In genomic region chr14:77580937-77581270, GRCm38 (mm10) we compare ENCODE assay signal across 10 mouse cellular contexts.
A peak's percentile ranks its signal among the peaks of the same experiment; 100 is the strongest.
DNase-seq lines count a peak whose midpoint lies in the region; ATAC-seq and TF ChIP-seq lines count a peak whose summit lies in the region.
"Had no signal": no experiment of that assay in that cellular context is flagged by ENCODE, and none has a peak within 500 bp of the region (broad histone marks: within the 10 kb centered on the region; RNA-seq: fewer than 3 reads in every experiment).

No protein-coding gene starts in this region.

- no peaks in the 10 kb centered on the region for H3K36me3 ChIP-seq in embryonic facial prominence, embryonic 11.5 days (replicated peaks; ENCODE audit: control insufficient read depth, insufficient read depth, low read depth, low read length)
- H3K36me3 ChIP-seq in intestine, embryonic 15.5 days, result no peaks in the 10 kb centered on the region
- H3K36me3 ChIP-seq in kidney, embryonic 14.5 days (ENCODE audit: control insufficient read depth, insufficient read depth, low read length), result no peaks in the 10 kb centered on the region
- no peaks in the 10 kb centered on the region for H3K36me3 ChIP-seq in midbrain, embryonic 13.5 days

- TF ChIP-seq CTCF in olfactory bulb, adult 2 months (IDR thresholded peaks at IDR 0.05; ENCODE audit: insufficient read depth, low read depth, low read length), result no peak

- H3K9ac ChIP-seq in embryonic facial prominence, embryonic 11.5 days (replicated peaks; ENCODE audit: low read length), result no peak overlapping the region
- no peak overlapping the region for H3K9ac ChIP-seq in intestine, embryonic 15.5 days
- H3K9ac ChIP-seq in kidney, embryonic 14.5 days (ENCODE audit: low read depth, low read length), result no peak overlapping the region
- H3K9ac ChIP-seq in midbrain, embryonic 13.5 days (replicated peaks), result no peak overlapping the region

- no peak for TF ChIP-seq POLR2A in olfactory bulb, adult 2 months (IDR thresholded peaks at IDR 0.05; ENCODE audit: insufficient read depth, low read depth, low read length)

- no peaks in the 10 kb centered on the region for H3K9me3 ChIP-seq in embryonic facial prominence, embryonic 11.5 days (replicated peaks; ENCODE audit: control insufficient read depth, low read length)
- no peaks in the 10 kb centered on the region for H3K9me3 ChIP-seq in intestine, embryonic 15.5 days
- H3K9me3 ChIP-seq in kidney, embryonic 14.5 days (ENCODE audit: control insufficient read depth, low read length), result no peaks in the 10 kb centered on the region
- H3K9me3 ChIP-seq in midbrain, embryonic 13.5 days, result no peaks in the 10 kb centered on the region

- H3K27me3 ChIP-seq in embryonic facial prominence, embryonic 11.5 days (ENCODE audit: control insufficient read depth, insufficient read depth, low read length), result no peaks in the 10 kb centered on the region
- H3K27me3 ChIP-seq in intestine, embryonic 15.5 days (replicated peaks), result no peaks in the 10 kb centered on the region
- no peaks in the 10 kb centered on the region for H3K27me3 ChIP-seq in kidney, embryonic 14.5 days (ENCODE audit: control insufficient read depth, insufficient read depth, low read length)
- no peaks in the 10 kb centered on the region for H3K27me3 ChIP-seq in midbrain, embryonic 13.5 days

- H3K4me1 ChIP-seq in embryonic facial prominence, embryonic 11.5 days (ENCODE audit: control insufficient read depth, insufficient read depth, low read length), result peaks cover 11% of the 10 kb centered on the region
- H3K4me1 ChIP-seq in olfactory bulb, adult 2 months (ENCODE audit: control insufficient read depth, insufficient read depth, low read length), result peaks cover 18% of the 10 kb centered on the region
- H3K4me1 ChIP-seq in intestine, embryonic 15.5 days (replicated peaks), result peaks cover 8% of the 10 kb centered on the region
- H3K4me1 ChIP-seq in kidney, embryonic 14.5 days (ENCODE audit: control insufficient read depth, insufficient read depth, low read length), result no peaks in the 10 kb centered on the region
- peaks cover 39% of the 10 kb centered on the region for H3K4me1 ChIP-seq in midbrain, embryonic 13.5 days (replicated peaks)

- H3K4me3 ChIP-seq in embryonic facial prominence, embryonic 11.5 days (ENCODE audit: low read depth, low read length), result no peak overlapping the region
- H3K4me3 ChIP-seq in olfactory bulb, adult 2 months (ENCODE audit: insufficient read depth, low read depth, low read length), result no peak overlapping the region
- no peak overlapping the region for H3K4me3 ChIP-seq in intestine, embryonic 15.5 days (replicated peaks)
- no peak overlapping the region for H3K4me3 ChIP-seq in kidney, embryonic 14.5 days (ENCODE audit: low read length)
- no peak overlapping the region for H3K4me3 ChIP-seq in midbrain, embryonic 13.5 days (replicated peaks)

- 38% methylated on average over 5 of the region's 5 CpGs for WGBS in embryonic facial prominence, embryonic 11.5 days
- WGBS in olfactory bulb, adult 2 months, result 25% methylated on average over 5 of the region's 5 CpGs
- 48% methylated on average over 5 of the region's 5 CpGs for WGBS in intestine, embryonic 15.5 days
- WGBS in kidney, embryonic 14.5 days, result 35% methylated on average over 5 of the region's 5 CpGs
- 57% methylated on average over 5 of the region's 5 CpGs for WGBS in midbrain, embryonic 13.5 days

- no peak overlapping the region; the same call in 1 of the 2 replicates for H3K4me2 ChIP-seq in embryonic facial prominence, embryonic 11.5 days (ENCODE audit: low read depth, low read length)
- no peak overlapping the region for H3K4me2 ChIP-seq in intestine, embryonic 15.5 days (replicated peaks)
- no peak overlapping the region for H3K4me2 ChIP-seq in kidney, embryonic 14.5 days (replicated peaks; ENCODE audit: low read depth, low read length)
- H3K4me2 ChIP-seq in midbrain, embryonic 13.5 days (replicated peaks), result no peak overlapping the region

- peak; percentile 4 to 5 for DNase-seq in heart, adult 9 months (ENCODE audit: low spot score in 2 of 2)
- DNase-seq in heart, adult 8-10 months (ENCODE audit: low spot score), result no peak
- peak; percentile 39 for DNase-seq in embryonic facial prominence, embryonic 11.5 days (ENCODE audit: low spot score)
- peak; percentile 61 to 74 for DNase-seq in layer of hippocampus, adult 8-10 months (ENCODE audit: low spot score in 2 of 2)
- DNase-seq: adrenal gland, postnatal 10 days had no signal

- peak overlapping the region; percentile 41 for H3K27ac ChIP-seq in embryonic facial prominence, embryonic 11.5 days (replicated peaks; ENCODE audit: low read depth, low read length)
- peak overlapping the region; percentile 75; the same call in 1 of the 2 replicates for H3K27ac ChIP-seq in olfactory bulb, adult 2 months (ENCODE audit: insufficient read depth, low read depth, low read length)
- H3K27ac ChIP-seq in intestine, embryonic 15.5 days, result no peak overlapping the region
- no peak overlapping the region for H3K27ac ChIP-seq in kidney, embryonic 14.5 days (ENCODE audit: low read depth, low read length)
- no peak overlapping the region for H3K27ac ChIP-seq in midbrain, embryonic 13.5 days
- H3K27ac ChIP-seq: hindbrain, postnatal 0 days had no signal

- ATAC-seq in embryonic facial prominence, embryonic 11.5 days (replicated peaks; ENCODE audit: insufficient number of reproducible peaks, low FRiP score, low TSS enrichment, low read depth), result no peak
- no peak for ATAC-seq in intestine, embryonic 15.5 days
- no peak for ATAC-seq in kidney, embryonic 14.5 days (ENCODE audit: low FRiP score, low TSS enrichment)
- no peak for ATAC-seq in midbrain, embryonic 13.5 days
- ATAC-seq: hindbrain, postnatal 0 days had no signal

Comparison
In these comparisons a context has a peak if more than half of its experiments do, and no peak if none do; other contexts are left out.
1. H3K27ac ChIP-seq: peak in embryonic facial prominence, embryonic 11.5 days (single experiment) and olfactory bulb, adult 2 months (single experiment); none in intestine, embryonic 15.5 days (single experiment), kidney, embryonic 14.5 days (single experiment) and midbrain, embryonic 13.5 days (single experiment).